Mouse (Mus musculus): ENCODE results near the gene Ccn5.

The Ccn5 gene

GRCm38 (mm10) chr2:163842043-163842442 lies 21.4 kb downstream of the Ccn5 start:
- in situ Hi-C loops (cut with MseI, MboI): no loop called here

DNA sequence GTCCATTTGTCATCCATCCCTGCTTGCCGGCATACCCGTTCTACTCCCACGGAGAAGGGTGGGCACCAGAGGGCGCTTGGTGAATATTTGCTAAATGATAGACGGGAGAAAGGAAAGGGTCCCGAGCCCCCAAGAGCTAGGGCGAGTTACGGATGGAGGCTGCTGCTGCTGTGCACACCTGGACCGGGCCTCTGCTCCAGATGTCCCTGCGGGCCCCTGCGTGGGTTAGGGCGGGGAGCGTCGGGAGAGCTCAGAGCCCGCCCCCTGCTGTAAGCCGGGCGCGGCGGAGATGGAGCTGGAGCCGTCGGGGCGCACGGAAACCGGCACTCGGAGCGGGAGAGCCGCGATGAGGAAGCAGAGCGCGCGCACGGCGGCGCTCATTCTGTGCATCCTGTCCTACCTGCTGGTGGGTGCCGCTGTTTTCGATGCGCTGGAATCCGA lies 32.8 kb downstream of the Ccn5 start, which contains the start of gene Kcnk15:
TSS of gene Kcnk15 (plus strand) at position 191 of the 441 bp plus-strand sequence.
- in situ Hi-C loops (cut with MseI, MboI): no loop called here

DNA sequence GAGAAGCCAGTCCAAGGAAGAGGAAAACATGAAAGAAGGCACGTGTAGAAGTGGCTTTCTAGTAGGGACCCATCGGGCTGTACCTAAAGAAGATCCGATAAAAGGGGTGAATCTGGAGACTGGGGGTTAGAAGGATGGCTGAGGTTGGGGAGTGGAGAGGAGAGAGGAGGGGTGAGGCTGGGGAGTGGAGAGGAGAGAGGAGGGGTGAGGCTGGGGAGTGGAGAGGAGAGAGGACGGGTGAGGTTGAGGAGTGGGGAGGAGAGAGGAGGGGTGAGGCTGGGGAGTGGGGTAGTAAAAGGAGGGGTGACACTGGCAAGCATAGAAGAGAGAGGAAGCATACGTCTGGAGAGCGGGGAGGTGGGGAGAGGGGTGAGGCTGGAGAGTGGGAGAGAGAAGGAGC lies 36.6 kb downstream of the Ccn5 start:
- in situ Hi-C loops (cut with MseI, MboI): no loop called here

GRCm38 (mm10) chr2:163858254-163858947 lies 37.7 kb downstream of the Ccn5 start:
- in situ Hi-C loops (cut with MseI, MboI): no loop called here

DNA sequence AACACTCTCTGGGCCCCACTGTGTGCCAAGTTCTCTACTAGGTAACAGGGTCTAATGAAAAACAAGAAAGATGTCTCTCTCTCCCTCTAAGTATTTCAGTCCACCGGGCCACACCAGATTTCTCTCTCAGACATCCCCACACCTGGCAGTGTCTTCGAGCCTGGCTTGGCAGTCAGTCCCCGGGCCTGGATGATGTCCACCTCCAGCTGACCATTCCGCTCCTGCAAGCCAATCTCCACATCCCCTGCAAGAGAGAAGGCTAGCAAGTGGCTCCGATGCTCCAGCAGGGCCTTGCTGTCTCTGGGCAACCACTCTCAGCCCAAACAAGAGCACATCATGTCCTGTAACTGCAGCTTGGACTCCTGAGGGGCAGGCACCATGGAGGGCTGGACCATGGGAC lies 44.6 kb downstream of the Ccn5 start:
- in situ Hi-C loops (cut with MseI, MboI): no loop called here

DNA sequence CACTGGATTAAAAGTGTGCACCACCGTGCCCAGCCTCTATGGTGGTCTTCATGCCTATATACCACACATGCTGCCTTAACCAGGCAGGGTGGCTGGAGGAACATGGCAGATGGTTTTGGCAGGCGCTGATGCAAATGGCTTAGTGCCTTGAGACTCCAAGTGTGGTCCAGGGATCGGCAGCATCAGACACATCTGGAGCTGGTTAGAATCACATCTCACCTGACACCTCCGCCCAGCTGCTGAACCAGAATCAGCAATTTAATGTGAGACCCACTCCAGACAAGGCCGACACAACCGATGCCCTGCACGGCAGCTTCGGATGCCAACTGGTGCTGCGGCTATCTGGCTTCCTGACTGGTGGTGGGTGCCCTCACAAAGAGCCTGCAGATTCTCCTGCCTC lies 45.4 kb downstream of the Ccn5 start:
- in situ Hi-C loops (cut with MseI, MboI): no loop called here

DNA sequence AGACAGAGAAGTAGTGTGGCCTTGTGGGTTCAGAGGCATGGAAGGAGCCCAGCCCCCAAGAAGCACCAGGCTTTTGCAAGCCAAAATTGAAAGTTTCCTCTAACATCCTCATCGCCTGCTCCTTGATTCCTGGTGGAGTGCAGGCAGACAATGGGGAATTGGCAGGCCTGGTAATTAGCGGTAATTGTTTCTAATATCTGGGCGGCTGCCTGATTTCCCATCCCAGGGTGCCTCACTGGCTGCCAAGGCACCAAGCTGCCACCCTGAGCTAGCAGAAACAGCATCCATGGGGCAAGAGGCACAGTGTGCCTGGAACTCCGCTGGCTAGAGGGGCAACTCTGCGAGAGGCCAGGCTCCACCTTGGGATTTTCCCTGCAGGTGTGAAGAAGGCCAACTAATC lies 49.1 kb downstream of the Ccn5 start:
- in situ Hi-C loops (cut with MseI, MboI): no loop called here

- in situ Hi-C loops (cut with MseI, MboI): no loop called here
These were observed 50.6 kb downstream of the Ccn5 start for GRCm38 (mm10) chr2:163871266-163871665.

- in situ Hi-C loops (cut with MseI, MboI): no loop called here
These were observed 51.2 kb downstream of the Ccn5 start for GRCm38 (mm10) chr2:163871906-163872305.

- in situ Hi-C loops (cut with MseI, MboI): no loop called here
These were observed 54.2 kb downstream of the Ccn5 start for GRCm38 (mm10) chr2:163874877-163875276.

- in situ Hi-C loops (cut with MseI, MboI): no loop called here
These were observed 54.8 kb downstream of the Ccn5 start for GRCm38 (mm10) chr2:163875484-163875883.

GRCm38 (mm10) chr2:163876830-163877498 lies 56.3 kb downstream of the Ccn5 start:
- in situ Hi-C loops (cut with MseI, MboI): no loop called here

DNA sequence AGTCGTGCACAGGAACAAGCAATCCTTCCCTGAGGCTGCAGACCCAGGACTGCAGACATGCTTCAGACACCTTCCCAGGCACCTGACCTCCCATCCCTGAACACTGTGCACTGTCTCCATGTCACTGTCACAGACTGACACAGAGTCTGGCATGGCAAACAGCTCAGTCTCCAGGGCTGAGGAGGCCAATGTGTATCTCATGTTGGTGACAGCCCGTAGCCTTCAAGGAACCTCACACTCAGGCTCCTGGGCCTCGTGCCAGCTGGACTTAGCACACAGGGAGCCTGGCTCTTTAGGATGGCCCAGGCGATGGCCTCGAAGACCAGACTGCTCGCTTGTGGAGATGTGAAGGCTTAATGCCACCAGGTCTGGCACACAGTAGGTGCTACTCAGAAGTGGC lies 60.2 kb downstream of the Ccn5 start:
- in situ Hi-C loops (cut with MseI, MboI): no loop called here

Data from mouse trophoblast stem cell (cell line).